Mouse (Mus musculus) limb, embryonic 11.5 days (tissue): ENCODE measurements around the gene Vwa8. TPM values are rescaled to one million over a fixed set of nuclear protein-coding genes. Genes with fewer than 3 reads are reported as not detected.

Experiments
- ATAC-seq: fragments of 200-750 bp; cut with Nextera tagmentation; 2 replicates; pipeline ENCODE4 v1.8.0; 2017; ENCODE audit warnings: low read depth; ENCODE audit not compliant: insufficient number of reproducible peaks, low FRiP score, low TSS enrichment
- DNase-seq: peaks from one replicate; pipeline ENCODE4 v3.0.0-alpha.2; 2015; ENCODE audit warnings: low spot score
- H3K27ac ChIP-seq: fragments of 300-500 bp; sonication (generic); replicated peaks from 2 replicates; pipeline ENCODE4 v1.5.1; 2014; ENCODE audit warnings: low read depth, mild to moderate bottlenecking, low read length
- H3K27me3 ChIP-seq: fragments of 300-500 bp; sonication (generic); 2 replicates; pipeline ENCODE4 v1.6.1; 2014; ENCODE audit warnings: mild to moderate bottlenecking, low read length, mixed read lengths; ENCODE audit not compliant: control insufficient read depth, insufficient read depth
- H3K36me3 ChIP-seq: fragments of 300-500 bp; sonication (generic); 2 replicates; pipeline ENCODE4 v1.6.1; 2014; ENCODE audit warnings: mild to moderate bottlenecking, low read length, moderate library complexity, mixed read lengths; ENCODE audit not compliant: control insufficient read depth, insufficient read depth
- H3K4me1 ChIP-seq: fragments of 300-500 bp; sonication (generic); 2 replicates; pipeline ENCODE4 v1.6.1; 2014; ENCODE audit warnings: low read length, mixed read lengths; ENCODE audit not compliant: control insufficient read depth, insufficient read depth
- H3K4me2 ChIP-seq: fragments of 300-500 bp; sonication (generic); 2 replicates; pipeline ENCODE4 v1.6.1; 2014; ENCODE audit warnings: low read depth, mild to moderate bottlenecking, moderate library complexity; ENCODE audit not compliant: severe bottlenecking
- H3K4me3 ChIP-seq: fragments of 300-500 bp; sonication (generic); 2 replicates; pipeline ENCODE4 v1.5.1; 2014; ENCODE audit warnings: low read depth, low read length
- H3K9ac ChIP-seq: fragments of 300-500 bp; sonication (generic); 2 replicates; pipeline ENCODE4 v1.6.1; 2014; ENCODE audit warnings: mild to moderate bottlenecking, low read length
- H3K9me3 ChIP-seq: fragments of 300-500 bp; sonication (generic); 2 replicates; pipeline ENCODE4 v1.6.1; 2016; ENCODE audit warnings: low read length; ENCODE audit not compliant: control insufficient read depth
- WGBS: fragments of 180-500 bp; shearing (Covaris S2); extraction: QIAGEN DNeasy Blood & Tissue Kit; methylation state at CpG from one replicate; pipeline ENCODE4 v1.1.7; 2014; 5-methylcytosine and 5-hydroxymethylcytosine counted together
- polyA plus RNA-seq: library from polyadenylated mRNA; unstranded; fragments of >200 nt; fragmentation: Nextera tagmentation; extraction: Ambion mirVana; gene quantifications from 2 replicates; pipeline ENCODE4 v1.2.1, GENCODE M21; 2014

Vwa8 gene
- polyA plus RNA-seq, 1 experiment from 2014 or later, result 10.2 TPM

- H3K9ac ChIP-seq, result no peak overlapping the region
- no peak overlapping the region for H3K4me3 ChIP-seq
- DNase-seq (no peak), ATAC-seq (no peak)
- H3K9me3 ChIP-seq, result no peaks in the 10 kb centered on the region
- 86% methylated on average over 11 of the region's 11 CpGs for WGBS
- no peak overlapping the region for H3K27ac ChIP-seq
- no peaks in the 10 kb centered on the region for H3K27me3 ChIP-seq
- H3K4me2 ChIP-seq, result no peak overlapping the region
- H3K36me3 ChIP-seq, result no peaks in the 10 kb centered on the region
- H3K4me1 ChIP-seq, result no peaks in the 10 kb centered on the region
Observed at GRCm38 (mm10) chr14:79212380-79212991, 363.6 kb downstream of the Vwa8 start.

GRCm38 (mm10) chr14:79214129-79214528 is 365.3 kb downstream of the Vwa8 start:
- WGBS, result 98% methylated on average over 6 of the region's 6 CpGs
- H3K27me3 ChIP-seq, result no peaks in the 10 kb centered on the region
- DNase-seq, result no peak
- no peak overlapping the region for H3K4me3 ChIP-seq
- no peaks in the 10 kb centered on the region for H3K36me3 ChIP-seq
- no peak overlapping the region for H3K4me2 ChIP-seq
- no peak overlapping the region for H3K9ac ChIP-seq
- H3K27ac ChIP-seq, result no peak overlapping the region
- no peak for ATAC-seq
- H3K9me3 ChIP-seq, result no peaks in the 10 kb centered on the region
- H3K4me1 ChIP-seq, result no peaks in the 10 kb centered on the region

- H3K4me2 ChIP-seq, result no peak overlapping the region
- ATAC-seq (no peak), DNase-seq (no peak)
- 90% methylated on average over 8 of the region's 8 CpGs for WGBS
- H3K27me3 ChIP-seq, result no peaks in the 10 kb centered on the region
- H3K4me3 ChIP-seq, result no peak overlapping the region
- H3K9ac ChIP-seq, result no peak overlapping the region
- H3K36me3 ChIP-seq, result no peaks in the 10 kb centered on the region
- no peaks in the 10 kb centered on the region for H3K4me1 ChIP-seq
- no peak overlapping the region for H3K27ac ChIP-seq
- H3K9me3 ChIP-seq, result no peaks in the 10 kb centered on the region
Observed at GRCm38 (mm10) chr14:79214660-79215249, 365.9 kb downstream of the Vwa8 start.

GRCm38 (mm10) chr14:79216366-79216765 is 367.5 kb downstream of the Vwa8 start:
- Histone ChIP-seq H3K9ac (no peak overlapping the region), H3K4me1 (no peaks in the 10 kb centered on the region), H3K9me3 (no peaks in the 10 kb centered on the region), H3K4me3 (no peak overlapping the region), H3K27ac (no peak overlapping the region), H3K4me2 (no peak overlapping the region), H3K27me3 (no peaks in the 10 kb centered on the region), H3K36me3 (no peaks in the 10 kb centered on the region)
- ATAC-seq, result no peak
- no peak for DNase-seq
- WGBS, result 62% methylated on average over 2 of the region's 2 CpGs

- no peak overlapping the region for H3K4me3 ChIP-seq
- H3K4me1 ChIP-seq, result 0 out of 2 replicates have a peak, but pooled peaks cover 3% of the 10 kb centered on the region
- H3K36me3 ChIP-seq, result no peaks in the 10 kb centered on the region
- no peak overlapping the region for H3K9ac ChIP-seq
- ATAC-seq (no peak), DNase-seq (no peak)
- H3K27me3 ChIP-seq, result no peaks in the 10 kb centered on the region
- WGBS, result 90% methylated on average over 12 of the region's 12 CpGs
- no peaks in the 10 kb centered on the region for H3K9me3 ChIP-seq
- H3K4me2 ChIP-seq, result no peak overlapping the region
- no peak overlapping the region for H3K27ac ChIP-seq
Observed at GRCm38 (mm10) chr14:79223431-79224036, 374.7 kb downstream of the Vwa8 start.

GRCm38 (mm10) chr14:79225458-79225857 is 376.6 kb downstream of the Vwa8 start:
- Histone ChIP-seq H3K9ac (no peak overlapping the region), H3K4me3 (no peak overlapping the region), H3K4me1 (0 out of 2 replicates have a peak, but pooled peaks cover 3% of the 10 kb centered on the region), H3K27me3 (no peaks in the 10 kb centered on the region), H3K4me2 (no peak overlapping the region), H3K27ac (no peak overlapping the region), H3K9me3 (no peaks in the 10 kb centered on the region), H3K36me3 (no peaks in the 10 kb centered on the region)
- WGBS, result 53% methylated on average over 8 of the region's 8 CpGs
- ATAC-seq (no peak), DNase-seq (no peak)

GRCm38 (mm10) chr14:79226056-79226455 is 377.2 kb downstream of the Vwa8 start:
- WGBS, result 78% methylated on average over 9 of the region's 9 CpGs
- Histone ChIP-seq H3K36me3 (no peaks in the 10 kb centered on the region), H3K9ac (no peak overlapping the region), H3K4me2 (no peak overlapping the region), H3K4me3 (no peak overlapping the region), H3K4me1 (0 out of 2 replicates have a peak, but pooled peaks cover 3% of the 10 kb centered on the region), H3K27ac (no peak overlapping the region), H3K27me3 (no peaks in the 10 kb centered on the region), H3K9me3 (no peaks in the 10 kb centered on the region)
- ATAC-seq (no peak), DNase-seq (no peak)

GRCm38 (mm10) chr14:79226741-79227140 is 377.9 kb downstream of the Vwa8 start:
- 74% methylated on average over 6 of the region's 6 CpGs for WGBS
- Histone ChIP-seq H3K27me3 (no peaks in the 10 kb centered on the region), H3K9me3 (no peaks in the 10 kb centered on the region), H3K36me3 (no peaks in the 10 kb centered on the region), H3K4me1 (0 out of 2 replicates have a peak, but pooled peaks cover 3% of the 10 kb centered on the region), H3K27ac (no peak overlapping the region), H3K9ac (no peak overlapping the region), H3K4me3 (no peak overlapping the region), H3K4me2 (no peak overlapping the region)
- DNase-seq, result no peak
- no peak for ATAC-seq
